28 mouse cellular contexts compared by ENCODE assay signal in genomic region chr5:111454240-111454639, GRCm38 (mm10). TPM values are rescaled to one million over a fixed set of nuclear protein-coding genes. Genes with fewer than 3 reads are reported as not detected.
DNase-seq lines count a peak whose midpoint lies in the region; ATAC-seq and TF ChIP-seq lines count a peak whose summit lies in the region.
"Had no signal": no experiment of that assay in that cellular context is flagged by ENCODE, and none has a peak within 500 bp of the region (broad histone marks: within the 10 kb centered on the region; RNA-seq: fewer than 3 reads in every experiment).

No protein-coding gene starts in this region.

- TF ChIP-seq CTCF in liver, adult 2 months (IDR thresholded peaks at IDR 0.05; ENCODE audit: low read depth, low read length) = no peak

- H3K4me1 ChIP-seq in liver, adult 2 months (ENCODE audit: control insufficient read depth, insufficient read depth, low read length) = peaks cover 4% of the 10 kb centered on the region
- H3K4me1 ChIP-seq in liver, embryonic 12.5 days = peaks cover 6% of the 10 kb centered on the region
- H3K4me1 ChIP-seq: embryonic facial prominence, embryonic 13.5 days had no signal

- WGBS in liver, adult 2 months = 51% methylated on average over 5 of the region's 5 CpGs
- 72% methylated on average over 5 of the region's 5 CpGs for WGBS in liver, embryonic 12.5 days (ENCODE audit: insufficient replicate concordance)

- H3K9ac ChIP-seq in liver, adult 2 months (ENCODE audit: low read depth, low read length) = no peak overlapping the region
- H3K9ac ChIP-seq in liver, embryonic 12.5 days = no peak overlapping the region
- H3K9ac ChIP-seq: embryonic facial prominence, embryonic 13.5 days; forebrain, embryonic 12.5 days; forebrain, embryonic 15.5 days; heart, embryonic 13.5 days; hindbrain, embryonic 12.5 days had no signal

- no peaks in the 10 kb centered on the region for H3K36me3 ChIP-seq in liver, adult 2 months (ENCODE audit: control insufficient read depth, insufficient read depth, low read length)
- H3K36me3 ChIP-seq in liver, embryonic 12.5 days = no peaks in the 10 kb centered on the region

- DNase-seq in liver, adult 2 months (ENCODE audit: extremely low read depth, low read depth, low spot score) = peak; percentile 55
- DNase-seq in thymus, postnatal 4 days = peak; percentile 32
- no peak for DNase-seq in thymus, postnatal 14 days
- peak; percentile 22 for DNase-seq in NIH3T3 (ENCODE audit: low read depth)
- DNase-seq in kidney, postnatal 14 days = no peak
- DNase-seq in heart, adult 18-20 months = no peak
- DNase-seq: adrenal gland, adult 8-10 months; adrenal gland, postnatal 25 days; cerebellum, adult 11-12 months; cerebellum, adult 8-10 months; cerebellum, postnatal 10 days; cerebellum, postnatal 36 days; embryo, embryonic 11 days; gastrocnemius, postnatal 25 days; heart, adult 2 months; heart, postnatal 14 days; heart, postnatal 4 days had no signal

- no peak overlapping the region for H3K4me3 ChIP-seq in liver, adult 2 months (ENCODE audit: insufficient read depth, low read depth, low read length)
- no peak overlapping the region for H3K4me3 ChIP-seq in liver, embryonic 12.5 days
- H3K4me3 ChIP-seq: embryonic facial prominence, embryonic 10.5 days; embryonic facial prominence, embryonic 13.5 days; erythroblast, embryonic 14.5 days; forebrain, embryonic 12.5 days; forebrain, embryonic 15.5 days; heart, adult 2 months; heart, embryonic 10.5 days; heart, embryonic 13.5 days; hindbrain, embryonic 12.5 days had no signal

- no peaks in the 10 kb centered on the region for H3K9me3 ChIP-seq in liver, embryonic 12.5 days (replicated peaks)
- H3K9me3 ChIP-seq: embryonic facial prominence, embryonic 10.5 days; embryonic facial prominence, embryonic 13.5 days; forebrain, embryonic 12.5 days; forebrain, embryonic 15.5 days; heart, embryonic 10.5 days; heart, embryonic 13.5 days; hindbrain, embryonic 12.5 days had no signal

- H3K79me2 ChIP-seq in liver, adult 2 months (ENCODE audit: control insufficient read depth, insufficient read depth, low read length) = no peaks in the 10 kb centered on the region

- H3K27ac ChIP-seq in liver, adult 2 months (replicated peaks; ENCODE audit: insufficient read depth, low read depth, low read length) = no peak overlapping the region
- H3K27ac ChIP-seq in liver, embryonic 12.5 days = no peak overlapping the region
- H3K27ac ChIP-seq: embryonic facial prominence, embryonic 10.5 days; embryonic facial prominence, embryonic 13.5 days; forebrain, embryonic 12.5 days; forebrain, embryonic 15.5 days; heart, adult 2 months; heart, embryonic 10.5 days; heart, embryonic 13.5 days; hindbrain, embryonic 12.5 days had no signal

- no peak for ATAC-seq in liver, embryonic 12.5 days
- ATAC-seq: activated CD4-positive, CD25-positive, alpha-beta regulatory T cell, adult 4 months; forebrain, embryonic 15.5 days; hindbrain, embryonic 16.5 days had no signal

- H3K4me2 ChIP-seq in liver, embryonic 12.5 days = no peak overlapping the region
- H3K4me2 ChIP-seq: embryonic facial prominence, embryonic 13.5 days; forebrain, embryonic 12.5 days; forebrain, embryonic 15.5 days; heart, embryonic 13.5 days; hindbrain, embryonic 12.5 days had no signal

- TF ChIP-seq POLR2A in liver, adult 2 months (IDR thresholded peaks at IDR 0.05; ENCODE audit: extremely low read depth, insufficient read depth, low read length) = no peak

- no peaks in the 10 kb centered on the region for H3K27me3 ChIP-seq in liver, adult 2 months (ENCODE audit: control insufficient read depth, insufficient read depth, low read length)
- H3K27me3 ChIP-seq in liver, embryonic 12.5 days (replicated peaks) = peaks cover 10% of the 10 kb centered on the region
- H3K27me3 ChIP-seq: embryonic facial prominence, embryonic 13.5 days; forebrain, embryonic 12.5 days; forebrain, embryonic 15.5 days; heart, embryonic 13.5 days; hindbrain, embryonic 12.5 days had no signal

RNA-seq across cellular contexts. Expression of gene Mn1, which starts 37.1 kb away (rescaled TPM):
- total RNA-seq in liver, adult 2 months (2014; rRNA removed) = 3.4 and 6.2 TPM in 2 replicates
- 5.7 and 7.3 TPM in 2 replicates for polyA plus RNA-seq in liver, adult 2 months (2012; rRNA removed)
- 2.4 and 3.1 TPM in 2 replicates for polyA plus RNA-seq in liver, embryonic 12.5 days (2016; fragmentation: Nextera tagmentation; extraction: Ambion mirVana)
- 10 to 100 TPM; 16.0 to 16.6 TPM for total RNA-seq in heart, adult 18-20 months (2021)
- polyA plus RNA-seq: activated CD4-positive, CD25-positive, alpha-beta regulatory T cell, adult 4 months had no signal

Comparison
In these comparisons a context has a peak if more than half of its experiments do, and no peak if none do; other contexts are left out.
1. DNase-seq: peak in liver, adult 2 months (single experiment), thymus, postnatal 4 days (single experiment) and NIH3T3 (single experiment); none in thymus, postnatal 14 days (single experiment), kidney, postnatal 14 days (single experiment) and heart, adult 18-20 months (0 of 2).